Mouse (Mus musculus) midbrain, embryonic 16.5 days (tissue): ENCODE measurements at regions not wholly inside any gene's neighbourhood (a gene's known extent, or its start where the extent isn't known, plus 50 kb on each side); places are given as distances from the start of the nearest gene placed in this dataset.
"Not testable (repeated sequence)": the region's sequence is repeated elsewhere in the genome, so short reads cannot be mapped to it uniquely, and the experiment has no call there.

Source experiments
- ATAC-seq: fragments of 200-750 bp; cut with Nextera tagmentation; 2 replicates; pipeline ENCODE4 v1.8.0; 2017; ENCODE audit warnings: moderate TSS enrichment
- H3K27ac ChIP-seq: fragments of 300-500 bp; sonication (generic); 2 replicates; pipeline ENCODE4 v1.5.1; 2014; ENCODE audit warnings: mild to moderate bottlenecking, low read length, mixed read lengths
- H3K27me3 ChIP-seq: fragments of 300-500 bp; sonication (generic); 2 replicates; pipeline ENCODE4 v1.6.1; 2014; ENCODE audit warnings: low read depth, low read length, mixed read lengths; ENCODE audit not compliant: control insufficient read depth, insufficient read depth
- H3K36me3 ChIP-seq: fragments of 300-500 bp; sonication (generic); 2 replicates; pipeline ENCODE4 v1.6.1; 2014; ENCODE audit warnings: mild to moderate bottlenecking, low read length, moderate library complexity, mixed read lengths; ENCODE audit not compliant: control insufficient read depth, insufficient read depth
- H3K4me1 ChIP-seq: fragments of 300-500 bp; sonication (generic); 2 replicates; pipeline ENCODE4 v1.6.1; 2014; ENCODE audit warnings: mild to moderate bottlenecking, low read length, mixed read lengths; ENCODE audit not compliant: control insufficient read depth, insufficient read depth
- H3K4me2 ChIP-seq: fragments of 300-500 bp; sonication (generic); 2 replicates; pipeline ENCODE4 v1.6.1; 2014; ENCODE audit warnings: mild to moderate bottlenecking, low read length, mixed read lengths
- H3K4me3 ChIP-seq: fragments of 300-500 bp; sonication (generic); 2 replicates; pipeline ENCODE4 v1.5.1; 2014; ENCODE audit warnings: low read depth, mild to moderate bottlenecking, low read length, moderate library complexity, mixed read lengths
- H3K9ac ChIP-seq: fragments of 300-500 bp; sonication (generic); 2 replicates; pipeline ENCODE4 v1.6.1; 2014; ENCODE audit warnings: low read depth, low read length, mixed read lengths
- H3K9me3 ChIP-seq: fragments of 300-500 bp; sonication (generic); replicated peaks from 2 replicates; pipeline ENCODE4 v1.6.1; 2014; ENCODE audit warnings: mild to moderate bottlenecking, low read length, mixed read lengths; ENCODE audit not compliant: control insufficient read depth, poor library complexity, severe bottlenecking
- WGBS: fragments of 180-500 bp; shearing (Covaris S2); extraction: QIAGEN DNeasy Blood & Tissue Kit; methylation state at CpG from one replicate; pipeline ENCODE4 v1.1.7; 2014; 5-methylcytosine and 5-hydroxymethylcytosine counted together

DNA sequence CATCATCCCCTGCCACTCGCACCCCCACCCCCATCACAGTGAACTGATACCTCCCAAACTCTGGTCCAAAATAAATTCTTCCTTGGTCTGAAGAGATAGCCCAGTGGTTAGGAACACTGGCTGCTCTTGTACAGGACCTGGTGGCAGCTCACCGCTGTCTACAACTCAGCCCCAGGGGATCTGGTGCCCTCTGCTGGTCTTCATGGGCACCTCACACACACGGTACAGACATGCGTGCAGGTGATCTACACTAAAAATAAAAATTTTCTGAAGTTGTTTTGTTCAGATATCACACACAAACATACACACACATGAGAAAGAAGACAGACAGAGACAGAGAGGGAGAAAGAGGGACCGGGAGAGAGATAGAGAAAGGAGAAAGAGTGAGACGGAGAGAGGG is 130.0 kb upstream of the Ubl3 start:
- 97% methylated on average over 6 of the region's 6 CpGs for WGBS
- Histone ChIP-seq H3K4me3 (no peak overlapping the region), H3K9ac (no peak overlapping the region), H3K9me3 (no peaks in the 10 kb centered on the region), H3K27ac (no peak overlapping the region), H3K4me2 (no peak overlapping the region), H3K36me3 (no peaks in the 10 kb centered on the region), H3K4me1 (no peaks in the 10 kb centered on the region; the same call in 1 of the 2 replicates), H3K27me3 (no peaks in the 10 kb centered on the region)
- ATAC-seq, result no peak

DNA sequence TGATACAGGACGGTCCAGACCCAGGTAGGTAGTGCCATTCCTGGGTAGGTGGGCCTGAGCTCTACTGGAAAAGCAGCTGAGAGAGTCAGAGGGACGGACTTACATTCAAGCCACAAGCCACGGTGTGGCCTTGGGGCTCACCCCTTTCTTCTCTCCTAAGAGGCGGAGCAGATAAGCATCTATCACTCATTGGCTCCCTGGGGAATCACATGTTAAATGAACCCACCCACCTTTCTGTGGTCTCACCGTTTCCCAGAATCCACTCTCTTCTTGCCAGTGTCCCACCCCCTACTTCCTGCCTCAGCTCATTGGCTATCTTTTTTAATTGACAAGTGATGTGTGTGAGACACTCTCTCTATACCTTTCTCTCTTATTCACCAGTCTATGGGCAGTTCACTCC is 127.8 kb upstream of the Ubl3 start:
- ATAC-seq, result no peak
- WGBS, result 86% methylated on average over 5 of the region's 5 CpGs
- Histone ChIP-seq H3K4me1 (no peaks in the 10 kb centered on the region), H3K9ac (no peak overlapping the region), H3K27ac (no peak overlapping the region), H3K36me3 (no peaks in the 10 kb centered on the region), H3K9me3 (no peaks in the 10 kb centered on the region), H3K4me3 (no peak overlapping the region), H3K4me2 (no peak overlapping the region), H3K27me3 (no peaks in the 10 kb centered on the region)

- H3K4me1 ChIP-seq, result no peaks in the 10 kb centered on the region
- no peak overlapping the region for H3K4me2 ChIP-seq
- no peak overlapping the region for H3K4me3 ChIP-seq
- H3K27me3 ChIP-seq, result no peaks in the 10 kb centered on the region
- no peak overlapping the region for H3K9ac ChIP-seq
- H3K27ac ChIP-seq, result no peak overlapping the region
- no peak for ATAC-seq
- H3K9me3 ChIP-seq, result no peaks in the 10 kb centered on the region
- whole genome bisulfite sequencing, result 93% methylated on average over 4 of the region's 4 CpGs
- H3K36me3 ChIP-seq, result no peaks in the 10 kb centered on the region
Measured at GRCm38 (mm10) chr5:148679586-148679985, 127.0 kb upstream of the Ubl3 start.

DNA sequence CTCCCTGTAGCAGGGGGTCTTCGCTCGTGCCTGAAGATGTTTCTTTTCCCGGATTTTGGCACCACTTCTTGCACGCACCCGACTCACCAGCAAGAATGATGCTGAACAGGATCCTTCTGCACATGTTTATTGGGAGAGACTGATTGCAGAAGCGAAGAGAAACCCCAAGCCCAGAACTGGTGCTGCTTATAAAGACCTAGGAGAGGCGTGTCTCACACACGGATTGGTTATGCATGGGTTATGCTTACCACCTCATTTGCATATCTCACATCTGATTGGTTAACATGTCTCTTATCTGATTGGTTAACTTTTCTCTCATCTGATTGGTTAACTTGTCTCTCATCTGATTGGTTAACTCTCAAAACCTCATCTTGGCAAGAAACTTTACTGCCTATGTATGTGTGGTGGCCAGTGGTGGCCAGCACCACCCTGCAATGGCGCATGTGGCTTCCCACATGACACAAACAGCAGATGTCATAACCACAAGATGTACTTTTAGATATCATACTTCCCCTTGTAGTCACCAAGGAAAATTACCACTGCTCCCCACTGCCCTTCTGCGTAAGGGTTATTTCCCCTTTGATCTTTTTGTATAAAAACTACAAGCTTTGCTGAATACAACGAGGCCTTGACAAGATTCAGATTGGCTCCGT is 125.8 kb upstream of the Ubl3 start:
- ATAC-seq, H3K4me2 ChIP-seq, H3K9ac ChIP-seq, H3K27me3 ChIP-seq, H3K4me3 ChIP-seq, H3K27ac ChIP-seq, H3K4me1 ChIP-seq, H3K36me3 ChIP-seq, H3K9me3 ChIP-seq: not testable (repeated sequence)
- 96% methylated on average over 12 of the region's 12 CpGs for WGBS

GRCm38 (mm10) chr5:148674281-148674680 is 121.7 kb upstream of the Ubl3 start:
- H3K27me3 ChIP-seq, result no peaks in the 10 kb centered on the region
- H3K4me3 ChIP-seq, result no peak overlapping the region
- H3K9ac ChIP-seq, result no peak overlapping the region
- H3K27ac ChIP-seq, result no peak overlapping the region
- no peak for ATAC-seq
- H3K4me2 ChIP-seq, result no peak overlapping the region
- H3K4me1 ChIP-seq, result no peaks in the 10 kb centered on the region
- H3K9me3 ChIP-seq, result no peaks in the 10 kb centered on the region
- H3K36me3 ChIP-seq, result no peaks in the 10 kb centered on the region
- WGBS, result 83% methylated on average over 12 of the region's 12 CpGs

DNA sequence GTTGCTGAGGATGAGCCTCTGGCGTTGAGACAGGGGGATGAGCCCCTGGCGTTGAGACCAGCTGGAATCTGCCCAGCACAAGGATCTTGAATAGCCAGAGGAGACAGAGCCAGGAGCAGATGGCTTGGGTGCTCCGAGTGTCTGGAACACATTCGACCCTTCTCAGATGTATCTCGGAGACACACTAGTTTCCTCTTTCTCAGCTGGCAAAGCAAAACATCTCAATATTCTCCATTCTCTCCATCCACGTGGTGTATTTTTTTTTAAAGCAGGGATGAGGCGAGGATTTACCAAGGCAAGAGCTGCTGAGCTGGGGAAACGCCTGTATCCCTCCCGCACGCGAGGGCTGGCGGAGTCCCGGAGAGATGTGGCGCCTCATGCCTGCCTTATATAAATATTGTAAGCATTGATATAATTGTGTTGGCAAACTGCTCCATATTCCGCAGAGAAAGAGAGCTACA is 109.7 kb upstream of the Ubl3 start:
- peak overlapping the region; percentile 24 for H3K4me2 ChIP-seq
- no peaks in the 10 kb centered on the region for H3K9me3 ChIP-seq
- ATAC-seq, result peak; percentile 21; the same call in 1 of the 2 replicates
- no peaks in the 10 kb centered on the region for H3K36me3 ChIP-seq
- H3K9ac ChIP-seq, result no peak overlapping the region
- H3K27me3 ChIP-seq, result no peaks in the 10 kb centered on the region
- peaks cover 7% of the 10 kb centered on the region for H3K4me1 ChIP-seq
- H3K27ac ChIP-seq, result peak overlapping the region; percentile 68
- no peak overlapping the region for H3K4me3 ChIP-seq
- 66% methylated on average over 15 of the region's 15 CpGs for WGBS

DNA sequence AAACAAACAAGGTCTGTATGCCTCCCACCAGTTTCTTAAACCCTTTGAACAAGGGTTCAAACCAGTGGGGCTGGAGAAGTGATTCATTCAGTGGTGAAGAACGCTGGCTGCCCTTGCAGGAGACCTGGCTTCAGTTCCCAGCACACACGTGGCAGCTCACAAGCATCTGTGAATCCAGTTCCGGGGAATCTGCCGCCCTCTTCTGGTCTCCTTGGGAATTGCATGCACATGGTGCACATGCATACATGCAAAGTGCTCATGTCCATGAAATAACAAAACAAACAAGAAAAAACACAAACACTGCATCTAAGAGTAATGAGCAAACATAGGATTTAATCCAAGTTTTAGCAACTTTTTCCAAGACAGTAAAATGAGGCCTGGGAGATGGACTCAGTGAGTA is 108.5 kb upstream of the Ubl3 start:
- no peak overlapping the region for H3K27ac ChIP-seq
- H3K4me2 ChIP-seq, result no peak overlapping the region
- no peaks in the 10 kb centered on the region for H3K9me3 ChIP-seq
- H3K36me3 ChIP-seq, result no peaks in the 10 kb centered on the region
- no peak overlapping the region for H3K9ac ChIP-seq
- H3K4me1 ChIP-seq, result peaks cover 7% of the 10 kb centered on the region
- no peaks in the 10 kb centered on the region for H3K27me3 ChIP-seq
- 85% methylated on average over 4 of the region's 4 CpGs for WGBS
- ATAC-seq, result no peak
- no peak overlapping the region for H3K4me3 ChIP-seq

- no peak for ATAC-seq
Measured at GRCm38 (mm10) chr5:148657936-148658640, 105.5 kb upstream of the Ubl3 start.

GRCm38 (mm10) chr5:148652525-148653243 is 100.1 kb upstream of the Ubl3 start:
- Histone ChIP-seq H3K27me3 (no peaks in the 10 kb centered on the region), H3K4me1 (no peaks in the 10 kb centered on the region), H3K4me2 (no peak overlapping the region), H3K9ac (no peak overlapping the region), H3K27ac (no peak overlapping the region), H3K9me3 (no peaks in the 10 kb centered on the region), H3K4me3 (no peak overlapping the region), H3K36me3 (no peaks in the 10 kb centered on the region; the same call in 1 of the 2 replicates)
- WGBS, result 56% methylated on average over 7 of the region's 7 CpGs
- ATAC-seq, result no peak

More at GRCm38 (mm10) chr5:148657936-148658640, 105.5 kb upstream of the Ubl3 start:
- H3K4me1 ChIP-seq, result peaks cover 3% of the 10 kb centered on the region; the same call in 1 of the 2 replicates
- WGBS, result 72% methylated on average over 4 of the region's 4 CpGs
- no peak overlapping the region for H3K9ac ChIP-seq
- no peak overlapping the region for H3K4me2 ChIP-seq
- H3K9me3 ChIP-seq, result no peaks in the 10 kb centered on the region
- H3K27me3 ChIP-seq, result no peaks in the 10 kb centered on the region
- H3K4me3 ChIP-seq, result no peak overlapping the region
- no peak overlapping the region for H3K27ac ChIP-seq
- no peaks in the 10 kb centered on the region; the same call in 1 of the 2 replicates for H3K36me3 ChIP-seq
